Mouse (Mus musculus) natural killer cell, adult 2 months (primary cell): Measurements from ENCODE around the gene Mief1.
A peak's percentile ranks its signal among the peaks of the same experiment; 100 is the strongest.

Source experiments
- DNase-seq, 2 experiments: peaks; one replicate each; pipeline ENCODE4 v3.0.0; 2022; ENCODE audit warnings: low spot score in 2 of 2

Mief1 gene

DNA sequence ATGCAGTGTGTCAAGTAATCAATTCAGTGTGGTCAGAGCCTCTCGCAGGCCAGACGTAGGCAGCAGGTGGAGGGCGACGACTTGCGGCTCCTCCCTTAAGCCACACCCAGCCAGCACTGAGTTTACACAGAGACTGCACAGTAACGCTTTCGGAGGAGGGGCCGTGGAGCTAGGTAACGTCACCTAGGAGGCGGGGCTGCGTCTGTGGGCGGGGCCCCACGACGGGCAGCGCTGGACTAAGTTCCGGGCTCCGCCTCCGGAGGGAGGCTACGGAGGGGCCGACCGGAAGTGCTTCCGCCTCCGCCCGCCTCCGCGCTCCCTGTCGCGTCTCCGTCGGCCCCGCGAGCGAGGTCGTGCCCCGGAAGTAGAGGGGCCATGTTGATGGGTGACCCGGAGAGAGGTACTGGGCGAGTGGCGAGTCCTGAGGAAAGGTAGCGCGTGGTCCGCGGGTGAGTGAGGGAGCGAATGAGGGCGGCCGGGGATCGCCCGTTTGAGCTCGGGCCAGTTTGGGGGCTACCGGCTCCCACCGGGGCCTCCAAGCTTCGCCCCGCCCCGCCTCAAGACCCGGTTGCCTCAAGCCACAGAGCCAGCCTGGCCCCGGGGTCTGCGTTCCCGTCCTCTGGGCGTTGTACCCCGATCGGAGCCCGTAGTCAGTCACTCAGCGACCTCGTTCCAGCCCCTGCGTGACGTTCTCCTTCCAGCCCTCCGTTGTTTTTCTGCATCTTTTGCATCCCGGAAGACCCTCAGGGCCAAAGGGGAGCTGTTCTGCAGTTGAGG, at the start of gene Mief1:
Gene Mief1, plus strand, starts transcription at position 286 of the 777 bp plus-strand sequence.
- peak; percentile 99 for DNase-seq

DNA sequence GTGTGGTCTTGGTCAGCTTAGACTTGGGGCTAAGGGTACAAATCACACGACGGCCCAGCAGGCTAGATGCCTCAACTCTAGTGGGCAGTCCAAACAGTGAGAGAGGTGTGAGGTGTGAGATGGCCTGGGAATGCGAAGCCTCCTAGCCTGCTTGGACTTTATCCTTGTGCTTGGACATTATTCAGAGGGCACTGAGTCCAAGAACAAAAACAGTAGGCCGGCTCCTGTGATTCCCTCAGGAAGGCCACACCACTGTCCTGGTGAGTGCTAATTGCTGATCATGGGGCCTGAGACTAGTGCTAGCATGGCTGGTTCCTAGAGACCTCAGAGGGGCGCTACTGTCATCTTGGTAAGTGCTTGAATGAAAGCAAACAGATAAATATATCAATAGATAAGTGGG, 44.9 kb upstream of the Mief1 start:
- no peak for DNase-seq

DNA sequence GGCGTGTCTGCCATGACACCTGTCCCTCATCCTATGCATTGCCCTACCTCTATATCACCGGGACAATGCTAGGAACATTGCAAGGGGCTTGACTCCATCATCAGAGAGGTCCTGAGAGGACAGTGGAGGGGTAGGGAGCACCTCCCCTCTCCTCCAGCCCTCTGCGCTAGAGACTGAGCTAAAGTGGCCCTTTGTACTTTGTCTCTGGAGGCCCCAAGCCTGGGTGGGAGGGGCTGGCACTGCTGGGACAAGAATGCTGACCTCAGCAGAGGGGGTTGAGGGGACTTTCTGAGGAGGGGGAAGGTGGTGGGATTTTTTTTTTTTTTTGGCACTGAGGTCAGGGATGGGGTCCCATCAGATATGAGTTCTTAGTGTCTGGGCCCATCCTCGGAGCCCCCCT, 43.7 kb upstream of the Mief1 start:
- DNase-seq = no peak

DNA sequence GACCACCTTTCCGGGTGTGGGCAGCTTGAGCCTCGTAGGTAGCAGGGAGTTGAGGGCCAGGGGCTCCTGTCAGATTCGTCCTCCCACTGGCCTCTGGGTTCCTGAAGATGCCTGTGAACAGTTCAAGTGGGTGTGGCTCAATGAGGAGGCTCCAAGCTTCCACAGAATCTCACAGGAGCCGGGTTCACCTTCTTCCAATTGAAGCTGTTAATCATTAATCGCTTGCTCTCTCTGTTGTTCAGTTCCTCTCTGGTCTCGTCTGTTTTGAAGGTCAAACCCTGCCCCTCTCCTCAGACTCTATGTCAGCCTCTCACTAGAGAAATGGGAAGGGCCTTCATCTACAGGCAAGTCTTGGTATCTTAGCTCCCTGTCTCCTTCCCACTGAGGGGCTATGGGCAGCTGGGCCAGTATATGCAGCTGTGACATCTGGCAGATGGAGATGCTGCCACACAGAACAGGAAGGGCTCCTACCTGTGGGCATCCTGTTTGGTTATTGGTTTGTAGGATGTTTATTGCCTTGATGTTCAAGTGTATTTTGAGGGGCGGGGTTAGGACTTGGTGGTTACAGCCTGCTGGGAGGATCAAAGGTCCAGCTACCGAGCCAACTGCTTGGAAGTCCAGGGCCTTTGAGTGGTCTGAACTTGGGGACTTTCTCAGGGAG, 42.1 kb upstream of the Mief1 start:
- no peak for DNase-seq

DNA sequence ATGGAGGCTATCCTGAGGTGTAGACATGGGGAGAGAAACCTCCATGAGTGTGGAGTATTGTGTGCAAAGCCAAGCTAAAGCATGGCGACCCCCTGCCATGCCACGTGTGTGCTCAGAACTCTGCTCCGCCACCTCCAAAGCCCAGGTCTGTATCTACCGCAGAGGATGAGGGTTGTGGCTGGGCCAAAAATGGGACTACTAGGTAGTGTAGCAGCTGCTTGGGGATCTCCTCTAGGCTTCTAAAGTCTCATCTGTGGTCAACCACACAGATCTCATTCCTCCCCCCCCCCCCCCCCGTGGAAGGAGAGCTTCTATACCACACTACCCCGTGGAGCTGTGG, 41.6 kb upstream of the Mief1 start:
- peak; percentile 50 to 62 for DNase-seq

DNA sequence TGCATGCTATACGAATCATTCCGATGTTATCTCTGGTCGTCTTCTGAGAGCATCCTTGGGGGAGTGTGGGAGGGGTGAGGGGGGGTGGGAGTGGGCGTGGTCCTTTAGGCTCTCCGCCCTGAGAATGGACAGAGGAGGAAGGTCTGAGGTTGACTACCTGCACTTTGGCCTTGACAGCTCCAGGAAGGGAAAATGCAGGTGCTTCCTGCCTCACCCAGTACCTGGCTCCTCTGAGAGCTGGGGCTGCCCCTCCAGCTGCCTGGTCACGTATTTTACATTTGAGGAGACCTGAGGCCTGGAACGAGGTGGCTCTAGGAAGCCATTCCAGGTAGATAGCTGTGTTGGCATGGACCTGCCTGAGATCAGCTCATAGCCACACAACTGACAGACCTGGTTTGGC, 41.0 kb upstream of the Mief1 start:
- no peak for DNase-seq

DNA sequence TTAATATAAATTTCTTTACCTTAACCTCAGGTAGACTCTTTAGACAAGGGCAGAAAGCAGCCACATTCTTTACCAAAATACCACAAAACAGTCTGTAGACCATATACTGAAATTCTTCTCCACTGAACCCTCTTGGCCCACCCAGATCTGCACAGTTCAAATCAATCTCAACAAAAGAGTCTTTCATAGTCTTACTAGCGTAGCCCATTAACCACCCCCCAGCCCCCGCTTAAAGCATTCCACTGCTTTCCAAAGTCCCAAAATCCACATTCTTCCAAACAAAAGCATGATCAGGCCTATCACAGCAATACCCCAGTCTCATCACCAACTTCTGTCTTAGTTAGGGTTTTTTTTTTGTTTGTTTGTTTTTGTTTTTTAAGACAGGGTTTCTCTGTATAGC, 34.3 kb upstream of the Mief1 start:
- no peak for DNase-seq

DNA sequence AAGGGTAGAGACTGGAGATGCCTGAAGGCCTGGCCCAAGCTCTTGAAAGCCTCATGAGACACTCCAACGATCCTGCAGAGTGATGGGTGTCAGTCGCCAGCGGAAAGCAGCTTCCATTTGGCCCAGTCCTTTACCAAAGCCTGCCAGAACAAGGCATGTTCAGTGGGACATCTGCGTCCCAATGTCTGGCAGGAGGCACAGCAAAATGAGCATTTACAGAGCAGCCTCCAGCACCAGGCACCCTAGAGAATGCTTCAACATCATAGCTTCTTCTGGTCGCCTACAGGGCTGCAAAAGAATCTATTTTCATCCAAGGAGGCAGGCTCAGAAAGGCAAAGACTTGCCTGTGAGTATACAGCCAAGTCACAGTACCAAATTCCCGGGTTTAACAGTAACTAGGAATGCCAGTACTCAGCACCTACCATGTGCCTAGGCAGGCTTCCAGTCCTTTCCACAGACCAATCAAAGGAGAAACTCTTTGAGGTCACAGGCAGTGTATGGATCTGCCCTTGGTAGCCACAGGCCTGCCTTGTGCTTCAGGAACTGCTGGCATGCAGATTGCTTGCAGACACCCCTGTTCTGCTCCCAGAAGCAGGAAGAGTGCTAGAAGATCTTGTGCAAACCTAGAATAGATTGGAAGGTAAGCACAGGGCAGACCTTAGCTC, 31.6 kb upstream of the Mief1 start:
- no peak for DNase-seq

DNA sequence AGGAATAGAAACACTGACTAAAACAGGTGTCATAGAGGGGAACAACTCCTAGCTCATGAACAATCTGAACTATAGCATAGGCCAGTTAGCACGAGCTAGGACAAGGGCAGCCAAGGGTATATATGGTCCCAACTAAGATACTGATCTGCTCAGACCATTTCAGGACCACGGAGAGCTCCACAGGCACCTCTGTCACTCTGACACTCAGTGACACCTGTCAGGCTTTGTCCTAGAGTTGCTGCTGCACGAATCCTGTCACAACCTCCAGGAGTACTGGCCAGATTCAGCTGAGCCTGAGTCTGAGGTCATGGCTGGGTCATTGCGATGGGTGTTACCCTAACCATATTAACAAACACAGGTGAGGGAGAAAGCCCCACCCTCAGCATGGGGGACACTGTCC, 30.4 kb upstream of the Mief1 start:
- DNase-seq = no peak

DNA sequence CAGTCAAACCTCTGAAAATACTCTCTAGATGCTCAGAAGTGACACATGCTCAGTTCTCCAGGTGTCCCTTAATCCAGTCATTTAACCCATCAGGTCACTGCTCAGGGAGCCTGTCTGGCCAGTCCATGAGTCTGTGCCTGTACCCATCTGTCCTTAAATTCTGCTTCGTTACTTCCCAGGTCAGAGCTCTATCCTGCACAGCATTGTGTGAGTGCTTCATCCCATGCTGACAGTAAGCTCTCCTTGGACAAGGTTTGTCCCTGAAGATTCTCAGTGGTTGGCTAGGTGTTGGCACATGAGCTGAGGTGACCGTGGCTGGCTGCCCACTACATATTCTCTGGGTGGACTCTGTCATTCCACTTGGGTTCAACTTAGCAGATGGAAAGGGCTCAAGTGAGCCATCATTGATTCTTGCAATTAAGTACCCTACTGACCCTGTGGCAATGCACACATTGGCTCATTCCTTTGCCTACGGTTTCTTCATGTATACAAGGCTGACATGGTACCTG, 27.7 kb upstream of the Mief1 start:
- DNase-seq = no peak

DNA sequence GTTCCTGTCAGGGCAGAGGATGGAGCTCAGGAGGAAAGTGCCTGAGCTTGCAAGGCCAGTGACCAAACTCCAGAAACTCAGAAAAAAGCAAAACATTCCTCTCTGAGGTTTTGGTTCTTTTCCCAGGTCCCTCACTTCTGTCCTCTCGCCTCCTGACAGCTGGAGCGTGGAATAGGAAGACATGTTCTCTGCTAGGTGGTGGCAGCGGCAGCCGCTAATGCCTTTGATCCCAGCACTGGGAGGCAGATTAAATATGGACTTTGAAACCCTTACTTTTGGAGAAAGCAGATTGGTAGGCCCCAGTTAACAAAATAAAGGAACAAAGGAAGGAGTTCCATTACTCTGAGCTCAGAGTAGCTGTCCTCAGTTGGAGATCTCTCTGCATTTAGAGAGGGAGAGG, 25.4 kb upstream of the Mief1 start:
- DNase-seq = no peak

DNA sequence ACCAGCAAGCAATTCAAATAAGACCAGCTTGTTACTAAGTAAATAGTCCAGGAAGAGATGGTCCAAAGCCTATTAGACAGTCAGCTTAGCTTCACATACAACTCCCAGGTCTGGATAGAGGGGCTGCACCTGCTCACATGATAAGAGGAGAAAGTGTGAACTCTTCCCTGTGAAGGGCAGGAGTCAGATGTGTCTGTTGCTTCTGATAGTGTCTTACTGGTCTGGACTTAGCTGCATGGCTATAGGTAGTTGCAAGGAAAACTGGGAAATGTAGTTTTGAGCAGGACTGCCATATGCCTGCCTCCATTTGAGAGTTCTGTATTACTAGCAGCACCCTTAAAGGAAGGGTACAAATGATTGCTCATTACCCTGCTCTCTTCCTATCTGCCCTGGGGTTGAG, 20.1 kb upstream of the Mief1 start:
- no peak for DNase-seq

DNA sequence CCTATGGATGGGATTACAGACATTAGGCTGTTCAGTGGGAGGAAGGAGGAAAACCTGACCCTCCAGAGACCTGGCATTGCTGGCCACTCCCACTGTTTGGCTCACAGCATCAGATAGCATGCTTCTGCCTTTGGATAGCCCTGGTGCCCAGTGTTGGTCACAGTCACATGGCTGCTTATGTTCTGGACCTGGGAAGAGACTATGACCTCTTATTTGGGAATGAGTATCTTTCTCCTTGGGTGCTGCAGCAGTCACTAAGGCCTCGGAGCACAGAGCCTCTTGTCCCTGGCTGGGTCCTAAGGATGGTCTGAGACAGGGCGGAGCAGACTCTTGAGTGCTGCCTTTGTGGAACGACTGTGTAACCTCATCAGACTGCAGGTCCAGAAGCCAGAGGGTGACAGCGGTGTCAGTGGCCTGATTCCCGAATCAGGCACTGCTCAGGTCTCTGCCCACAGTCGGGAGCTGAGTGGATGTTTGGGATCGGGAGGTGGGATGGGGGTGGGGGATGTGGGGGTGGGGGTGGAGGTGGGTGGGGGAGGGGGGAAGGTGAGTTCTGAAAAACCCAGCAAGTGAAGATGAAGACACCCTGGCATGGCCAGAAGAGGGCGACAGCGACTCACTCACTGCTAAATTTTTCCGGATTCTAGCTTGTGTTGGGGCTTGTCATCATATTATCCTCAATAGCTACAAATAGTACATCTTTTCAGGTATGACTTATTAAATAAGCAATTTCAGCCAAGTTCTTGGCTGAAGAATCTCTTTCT, 17.9 kb upstream of the Mief1 start:
- peak in 1 of 2 experiments; percentile 62 for DNase-seq

DNA sequence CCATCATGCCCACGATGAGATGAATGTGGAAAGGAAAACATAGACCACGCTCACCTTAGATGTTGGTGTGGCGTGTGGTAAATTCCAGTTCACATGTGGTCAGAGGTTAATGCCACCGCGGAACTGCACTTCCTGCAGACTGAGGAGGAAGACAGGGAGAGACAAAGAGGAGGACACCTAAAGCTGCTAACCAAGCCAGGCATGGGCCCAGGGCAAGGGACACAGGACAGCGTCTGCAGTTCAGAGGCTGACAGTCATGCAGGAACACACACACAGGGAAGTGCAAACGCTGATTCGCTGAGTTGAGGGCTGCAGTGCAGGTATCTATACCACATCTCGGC, 17.4 kb upstream of the Mief1 start:
- DNase-seq = peak; percentile 58 to 75

DNA sequence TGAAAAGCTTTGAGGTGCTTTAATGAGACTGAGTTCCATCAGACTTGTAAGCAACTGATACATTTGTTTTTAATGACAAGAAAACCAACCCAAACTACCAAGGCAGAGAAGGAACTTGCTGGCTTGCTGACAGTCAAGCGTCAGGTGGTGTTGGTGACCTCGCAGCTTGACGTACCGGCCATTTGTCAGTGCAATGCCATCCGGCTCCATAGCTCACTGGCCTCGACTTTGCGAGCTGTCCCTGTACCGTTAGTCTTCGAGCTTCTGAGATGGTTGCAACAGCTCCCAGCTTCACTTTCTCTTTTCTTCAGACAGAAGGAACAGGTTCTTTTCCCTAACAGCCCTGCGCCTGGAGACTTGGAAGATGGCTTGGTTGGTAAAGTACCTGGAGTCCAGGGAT, 16.3 kb upstream of the Mief1 start:
- DNase-seq = no peak

DNA sequence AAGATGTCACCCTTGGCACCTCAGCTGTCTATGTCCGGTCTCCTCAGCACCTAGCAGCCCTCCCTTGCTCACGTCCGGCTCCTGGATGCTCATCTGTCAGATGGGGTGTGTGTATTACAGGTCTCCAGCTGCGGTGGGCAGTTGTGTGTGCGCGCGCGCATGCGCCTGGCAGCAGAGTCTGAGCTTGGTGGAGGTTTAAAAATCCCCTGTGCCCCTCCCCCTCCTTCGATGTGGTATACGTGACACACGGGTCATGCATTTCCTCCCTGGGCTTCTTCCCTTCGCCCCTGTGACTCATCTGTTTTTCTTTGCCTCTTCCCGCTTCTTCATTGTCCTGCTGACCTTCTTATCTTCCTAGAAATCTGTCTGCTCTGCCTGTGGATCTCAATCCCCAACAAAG, 14.6 kb upstream of the Mief1 start:
- peak; percentile 85 to 92 for DNase-seq

DNA sequence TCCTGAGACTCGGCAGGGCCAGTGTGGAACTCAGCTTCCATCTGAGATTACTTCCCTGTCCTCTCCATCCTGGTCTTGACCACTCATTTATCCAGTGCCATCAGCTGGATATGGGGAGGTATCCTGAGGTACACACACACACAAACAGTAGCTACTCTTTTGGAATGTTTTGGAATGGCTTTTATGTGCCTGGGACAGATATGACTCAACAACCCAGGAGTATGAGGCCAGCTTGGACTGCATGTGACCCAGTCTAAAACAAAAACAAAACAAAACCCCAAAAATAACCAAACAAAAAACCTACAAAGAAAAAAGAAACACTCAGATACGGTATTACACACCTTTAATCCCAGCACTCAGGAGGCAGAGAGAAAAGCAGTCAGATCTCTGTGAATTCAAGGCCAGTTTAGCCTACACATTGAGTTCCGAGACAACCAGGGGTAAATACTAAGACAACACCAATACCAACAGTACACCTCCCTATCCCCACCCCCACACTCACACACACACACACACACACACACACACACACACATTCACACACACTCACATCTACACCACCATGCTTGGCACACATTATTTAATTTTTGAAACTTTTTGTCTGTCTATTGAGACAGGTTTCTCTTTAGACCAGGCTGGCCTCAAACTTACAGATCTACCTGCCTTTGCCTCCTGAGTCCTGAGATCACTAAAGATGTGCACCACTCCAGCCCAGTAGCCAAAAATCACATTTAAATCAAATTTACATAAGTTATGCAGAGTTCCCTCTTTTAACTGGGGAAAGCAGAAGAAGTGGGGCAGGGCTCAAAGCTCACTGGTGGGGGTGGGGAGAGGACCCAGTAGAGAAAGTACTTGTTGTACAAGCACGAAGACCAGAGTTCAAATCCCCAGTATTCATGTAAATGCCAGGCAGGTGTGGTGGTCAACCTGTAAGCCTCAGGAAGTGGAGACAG, 13.8 kb upstream of the Mief1 start:
- no peak for DNase-seq

DNA sequence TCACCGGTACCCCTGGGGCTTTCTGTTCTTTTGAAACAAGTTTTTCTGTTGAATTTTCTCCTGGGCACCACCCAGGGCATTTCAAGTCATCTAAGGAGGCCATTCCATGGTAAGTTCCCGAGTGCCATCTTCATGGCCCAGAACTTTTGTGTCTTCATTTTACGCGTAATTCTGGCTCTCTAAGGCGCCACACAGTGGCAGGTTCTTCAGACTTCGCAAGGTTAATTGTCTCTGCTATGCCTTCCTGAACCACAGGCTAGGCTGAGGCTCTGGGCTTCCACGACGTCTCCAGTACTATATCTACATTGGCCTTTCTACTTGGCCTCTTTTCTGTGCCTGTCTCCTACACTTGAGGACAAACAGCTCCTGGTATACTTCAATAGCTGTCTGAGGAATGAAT, 12.8 kb upstream of the Mief1 start:
- no peak for DNase-seq

DNA sequence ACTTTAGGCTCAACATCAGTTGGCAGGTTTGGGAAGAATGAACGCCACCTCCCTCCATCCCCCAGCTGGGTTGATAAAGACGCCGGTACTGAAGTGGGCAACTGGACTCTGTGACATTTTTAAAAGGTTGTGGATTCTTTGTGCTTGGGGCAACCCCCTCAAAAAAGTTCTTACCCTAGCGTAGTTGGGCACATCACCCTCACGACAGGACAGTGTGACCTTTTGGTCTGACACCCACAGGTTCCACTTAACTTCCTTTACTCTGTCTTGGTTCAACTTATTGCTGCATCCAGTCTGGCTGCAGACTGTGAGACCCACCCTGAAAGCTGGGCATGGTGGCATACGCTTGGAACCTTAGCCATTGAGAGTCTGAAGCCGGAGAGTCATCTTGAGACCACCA, 10.1 kb upstream of the Mief1 start:
- DNase-seq = peak; percentile 51 to 76

DNA sequence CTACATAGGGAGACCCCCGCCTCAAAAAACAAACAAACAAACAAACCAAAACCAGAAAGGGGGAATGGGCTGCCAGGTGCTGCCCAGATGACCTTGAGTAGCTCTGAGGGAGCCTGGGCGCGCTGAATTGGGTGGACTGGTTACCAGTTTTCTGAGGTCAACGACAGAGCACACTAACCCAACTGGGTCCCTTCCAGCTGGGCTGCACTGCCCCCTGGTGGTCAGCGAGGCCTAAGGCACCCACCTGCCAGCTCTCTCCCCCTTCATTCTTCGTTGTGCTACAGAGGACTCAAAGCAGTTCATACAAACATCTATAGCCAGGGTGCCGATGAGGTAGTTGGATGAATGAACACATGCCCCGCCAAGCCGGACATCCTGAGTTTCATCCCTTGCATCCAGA, 8.6 kb upstream of the Mief1 start:
- peak; percentile 87 to 88 for DNase-seq

DNA sequence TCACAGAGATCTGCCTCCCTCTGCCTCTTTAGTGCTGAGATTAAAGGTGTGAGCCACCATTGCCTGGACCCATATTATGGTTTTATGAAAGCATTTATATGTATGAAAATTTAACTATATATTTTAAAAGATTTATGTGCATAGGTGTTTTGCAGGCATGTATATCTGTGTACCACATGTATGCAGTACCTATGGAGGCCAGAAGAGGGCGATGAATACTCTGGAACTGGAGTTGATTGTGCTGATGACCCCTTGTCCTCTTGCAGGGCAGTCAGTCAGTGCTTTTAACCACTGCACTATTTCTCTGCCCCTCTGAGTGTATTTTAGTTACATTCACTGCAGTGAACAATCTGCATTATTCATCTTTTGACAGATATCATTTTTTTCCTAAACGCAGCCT, 8.0 kb upstream of the Mief1 start:
- peak; percentile 67 to 74 for DNase-seq
